In genomic region chr17:45434262-45434590, GRCm38 (mm10) we compare ENCODE assay signal across 8 mouse cellular contexts. TPM values are rescaled to one million over a fixed set of nuclear protein-coding genes. Genes with fewer than 3 reads are reported as not detected.
DNase-seq lines count a peak whose midpoint lies in the region; ATAC-seq and TF ChIP-seq lines count a peak whose summit lies in the region.

No protein-coding gene starts in this region.

- no peaks in the 10 kb centered on the region for H3K27me3 ChIP-seq in heart, embryonic 11.5 days (ENCODE audit: control insufficient read depth, insufficient read depth, low read length)
- H3K27me3 ChIP-seq in C2C12 (ENCODE audit: control insufficient read depth, insufficient read depth, insufficient read length): no peaks in the 10 kb centered on the region
- H3K27me3 ChIP-seq in forebrain, embryonic 12.5 days: no peaks in the 10 kb centered on the region
- H3K27me3 ChIP-seq in liver, embryonic 15.5 days: no peaks in the 10 kb centered on the region

- H3K27ac ChIP-seq in heart, embryonic 11.5 days (ENCODE audit: low read depth, low read length): peak overlapping the region; percentile 97
- peak overlapping the region; percentile 97 for H3K27ac ChIP-seq in forebrain, embryonic 12.5 days
- peak overlapping the region; percentile 98 for H3K27ac ChIP-seq in liver, embryonic 15.5 days (replicated peaks)

- no peak for DNase-seq in heart, postnatal 10 days
- no peak for DNase-seq in c-Kit-positive CD71-positive TER-119-positive erythroid progenitor cells, embryonic 14.5 days (ENCODE audit: low spot score)
- no peak for DNase-seq in adrenal gland, postnatal 10 days
- DNase-seq in embryo, embryonic 10.5 days (ENCODE audit: low spot score): no peak

- peak overlapping the region; percentile 45 for H3ac ChIP-seq in C2C12 (ENCODE audit: control insufficient read depth, insufficient read length, low read depth)

- H3K36me3 ChIP-seq in heart, embryonic 11.5 days (ENCODE audit: control insufficient read depth, insufficient read depth, low read length): no peaks in the 10 kb centered on the region
- peaks cover 19% of the 10 kb centered on the region for H3K36me3 ChIP-seq in C2C12 (ENCODE audit: control insufficient read depth, insufficient read depth)
- H3K36me3 ChIP-seq in forebrain, embryonic 12.5 days (replicated peaks): peaks cover 9% of the 10 kb centered on the region; the same call in 1 of the 2 replicates
- H3K36me3 ChIP-seq in liver, embryonic 15.5 days (replicated peaks): no peaks in the 10 kb centered on the region

- TF ChIP-seq CTCF in C2C12 (IDR thresholded peaks at IDR 0.05; ENCODE audit: control insufficient read depth, insufficient read depth, insufficient read length): no peak

- ATAC-seq in heart, embryonic 11.5 days (replicated peaks; ENCODE audit: insufficient number of reproducible peaks, low FRiP score, low TSS enrichment): no peak
- no peak for ATAC-seq in forebrain, embryonic 12.5 days (ENCODE audit: low FRiP score)
- no peak for ATAC-seq in liver, embryonic 15.5 days (ENCODE audit: insufficient read depth)

- H3K4me3 ChIP-seq in heart, embryonic 11.5 days (ENCODE audit: low read depth, low read length): peak overlapping the region; percentile 84
- peak overlapping the region; percentile 92 for H3K4me3 ChIP-seq in C2C12 (ENCODE audit: insufficient read depth, poor library complexity, severe bottlenecking)
- H3K4me3 ChIP-seq in forebrain, embryonic 12.5 days (replicated peaks): peak overlapping the region; percentile 93
- peak overlapping the region; percentile 99 for H3K4me3 ChIP-seq in liver, embryonic 15.5 days (replicated peaks)

- H3K79me3 ChIP-seq in C2C12 (ENCODE audit: low read depth): peaks cover 36% of the 10 kb centered on the region

- H3K9me3 ChIP-seq in heart, embryonic 11.5 days (replicated peaks; ENCODE audit: control insufficient read depth, low read length): no peaks in the 10 kb centered on the region
- no peaks in the 10 kb centered on the region for H3K9me3 ChIP-seq in forebrain, embryonic 12.5 days
- H3K9me3 ChIP-seq in liver, embryonic 15.5 days (replicated peaks): no peaks in the 10 kb centered on the region

- H3K4me1 ChIP-seq in heart, embryonic 11.5 days (ENCODE audit: control insufficient read depth, insufficient read depth, low read length): peaks cover 13% of the 10 kb centered on the region
- H3K4me1 ChIP-seq in forebrain, embryonic 12.5 days: peaks cover 22% of the 10 kb centered on the region
- H3K4me1 ChIP-seq in liver, embryonic 15.5 days (replicated peaks): peaks cover 28% of the 10 kb centered on the region

- H3K79me2 ChIP-seq in C2C12 (ENCODE audit: control insufficient read depth, insufficient read depth): peaks cover 57% of the 10 kb centered on the region

- 6% methylated on average over 12 of the region's 12 CpGs for WGBS in heart, embryonic 11.5 days (ENCODE audit: insufficient replicate concordance)
- 9% methylated on average over 12 of the region's 12 CpGs for WGBS in forebrain, embryonic 12.5 days
- 7% methylated on average over 12 of the region's 12 CpGs for WGBS in liver, embryonic 15.5 days (ENCODE audit: insufficient replicate concordance)

- H3K9ac ChIP-seq in heart, embryonic 11.5 days (ENCODE audit: low read depth, low read length): peak overlapping the region; percentile 93
- H3K9ac ChIP-seq in forebrain, embryonic 12.5 days: peak overlapping the region; percentile 92
- H3K9ac ChIP-seq in liver, embryonic 15.5 days: peak overlapping the region; percentile 74; the same call in 1 of the 2 replicates

- H3K4me2 ChIP-seq in heart, embryonic 11.5 days: peak overlapping the region; percentile 72
- H3K4me2 ChIP-seq in forebrain, embryonic 12.5 days: peak overlapping the region; percentile 88
- H3K4me2 ChIP-seq in liver, embryonic 15.5 days: peak overlapping the region; percentile 73

- intact Hi-C loops in heart, postnatal 10 days (cut with DNase I): no loop called here

TF ChIP-seq in C2C12, 6 proteins besides CTCF, POLR2A, EP300 and RAD21:
- no peak for TF ChIP-seq CEBPB (IDR thresholded peaks at IDR 0.05; ENCODE audit: low read depth)
- no peak for TF ChIP-seq MYOD1 (IDR thresholded peaks at IDR 0.05; ENCODE audit: control insufficient read depth, insufficient read length, low read depth)
- TF ChIP-seq USF1 (IDR thresholded peaks at IDR 0.05; ENCODE audit: low read depth): no peak
- no peak for TF ChIP-seq MAX (IDR thresholded peaks at IDR 0.05)
- no peak for TF ChIP-seq FOSL1 (IDR thresholded peaks at IDR 0.05; ENCODE audit: insufficient read depth, low read length, poor library complexity, severe bottlenecking)
- TF ChIP-seq MYOG (IDR thresholded peaks at IDR 0.05; ENCODE audit: control insufficient read depth, extremely low read depth, insufficient read length): no peak

RNA-seq across cellular contexts. Expression of gene Cdc5l, which starts 0.7 kb away (rescaled TPM):
- polyA plus RNA-seq in heart, embryonic 11.5 days (2014; fragmentation: Nextera tagmentation; extraction: Ambion mirVana): 57.5 and 59.4 TPM in 2 replicates
- total RNA-seq in heart, postnatal 10 days (2021): 10 to 100 TPM; 48.4 to 48.7 TPM
- 28.3 TPM for polyA plus RNA-seq in C2C12 (2012; fragmentation: generic; extraction: Trizol)
- polyA plus RNA-seq in forebrain, embryonic 12.5 days (2016; fragmentation: Nextera tagmentation; extraction: Ambion mirVana): 79.9 and 82.6 TPM in 2 replicates
- polyA plus RNA-seq in liver, embryonic 15.5 days (2015; fragmentation: Nextera tagmentation; extraction: Ambion mirVana): 24.4 and 27.8 TPM in 2 replicates
- total RNA-seq in adrenal gland, postnatal 10 days (2021): 10 to 100 TPM; 40.0 to 40.9 TPM

RNA-seq across cellular contexts. Expression of gene Spats1, which starts 41.0 kb away (rescaled TPM):
- 0.86 and 1.2 TPM in 2 replicates for polyA plus RNA-seq in heart, embryonic 11.5 days (2014; fragmentation: Nextera tagmentation; extraction: Ambion mirVana)
- under 1 TPM; 0.22 to 0.65 TPM for total RNA-seq in heart, postnatal 10 days (2021)
- polyA plus RNA-seq in C2C12 (2012; fragmentation: generic; extraction: Trizol): 0.11 TPM
- 1.1 and 1.8 TPM in 2 replicates for polyA plus RNA-seq in forebrain, embryonic 12.5 days (2016; fragmentation: Nextera tagmentation; extraction: Ambion mirVana)
- polyA plus RNA-seq in liver, embryonic 15.5 days (2015; fragmentation: Nextera tagmentation; extraction: Ambion mirVana): 0.13 and 0.18 TPM in 2 replicates
- under 1 TPM in 1 of 2 experiments, not detected in 1; 0.48 TPM for total RNA-seq in adrenal gland, postnatal 10 days (2021)
